Mouse (Mus musculus) testis, adult 2 months (tissue): ENCODE data around the gene Tmprss5.

ENCODE experiments used
- CTCF ChIP-seq: fragments of 200-500 bp; IDR thresholded peaks from 2 replicates; pipeline ENCODE4 v1.5.1; 2012; ENCODE audit warnings: low read depth, mild to moderate bottlenecking, inconsistent platforms, low read length, moderate library complexity; ENCODE audit not compliant: control insufficient read depth, insufficient read depth, insufficient replicate concordance
- POLR2A ChIP-seq: fragments of 200-500 bp; IDR thresholded peaks from 2 replicates; pipeline ENCODE4 v1.6.1; 2012; ENCODE audit warnings: low read depth, mild to moderate bottlenecking, inconsistent platforms, low read length, moderate library complexity; ENCODE audit not compliant: control insufficient read depth

GRCm38 (mm10) chr9:49050901-49051300, 30.2 kb upstream of the Tmprss5 start:
- TF ChIP-seq POLR2A (no peak), CTCF (no peak)
